Mouse (Mus musculus): Measurements from ENCODE around the gene Aldh2.

- no peak for TF ChIP-seq POLR2A (IDR thresholded peaks at IDR 0.05; ENCODE audit: insufficient read depth, low read length)
- TF ChIP-seq CTCF (IDR thresholded peaks at IDR 0.05; ENCODE audit: low read depth, low read length): no peak
- no peak for TF ChIP-seq EP300 (IDR thresholded peaks at IDR 0.05; ENCODE audit: insufficient read depth, low read depth, low read length)
Observed at GRCm38 (mm10) chr5:121639601-121640000, 46.0 kb upstream of the Aldh2 start.
